Mouse (Mus musculus): ENCODE results near the gene Ffar2.

DNA sequence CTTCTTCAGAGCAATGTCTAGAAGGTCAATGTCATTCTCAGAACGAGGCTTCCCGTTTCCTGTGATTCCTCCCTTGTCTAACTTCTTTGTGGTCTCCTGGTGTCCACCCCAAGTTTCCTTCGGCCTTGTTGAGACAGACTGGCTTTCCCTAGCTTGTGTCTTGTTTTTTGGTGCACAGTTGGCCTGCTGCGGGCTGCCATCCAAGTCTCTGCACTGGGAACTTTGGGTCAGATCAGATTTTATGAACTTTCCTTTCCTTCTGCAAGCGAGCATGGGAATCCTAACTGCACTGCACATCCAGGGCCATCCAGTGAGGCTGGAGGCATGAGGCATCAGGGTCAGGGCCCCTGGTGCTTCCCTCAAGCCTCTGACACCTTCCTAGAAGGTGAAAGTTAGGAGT, 2.0 kb downstream of the Ffar2 start:
- TF ChIP-seq CTCF (IDR thresholded peaks at IDR 0.05; ENCODE audit: low read depth, low read length) (no peak), GATA1 (IDR thresholded peaks at IDR 0.05; ENCODE audit: borderline replicate concordance, low read length) (no peak)
